Mouse (Mus musculus) right cerebral cortex, postnatal 36 days (tissue): ENCODE measurements around the gene Zhx3.

Experiments used
- DNase-seq, 2 experiments: peaks; one replicate each; pipeline ENCODE4 v3.0.0; 2022; ENCODE audit warnings: low spot score in 2 of 2, mixed read lengths in 1 of 2

The Zhx3 gene

GRCm38 (mm10) chr2:160882436-160882835 lies 9.6 kb upstream of the Zhx3 start:
- no peak for DNase-seq

GRCm38 (mm10) chr2:160881462-160882101 lies 8.8 kb upstream of the Zhx3 start:
- DNase-seq = no peak

DNA sequence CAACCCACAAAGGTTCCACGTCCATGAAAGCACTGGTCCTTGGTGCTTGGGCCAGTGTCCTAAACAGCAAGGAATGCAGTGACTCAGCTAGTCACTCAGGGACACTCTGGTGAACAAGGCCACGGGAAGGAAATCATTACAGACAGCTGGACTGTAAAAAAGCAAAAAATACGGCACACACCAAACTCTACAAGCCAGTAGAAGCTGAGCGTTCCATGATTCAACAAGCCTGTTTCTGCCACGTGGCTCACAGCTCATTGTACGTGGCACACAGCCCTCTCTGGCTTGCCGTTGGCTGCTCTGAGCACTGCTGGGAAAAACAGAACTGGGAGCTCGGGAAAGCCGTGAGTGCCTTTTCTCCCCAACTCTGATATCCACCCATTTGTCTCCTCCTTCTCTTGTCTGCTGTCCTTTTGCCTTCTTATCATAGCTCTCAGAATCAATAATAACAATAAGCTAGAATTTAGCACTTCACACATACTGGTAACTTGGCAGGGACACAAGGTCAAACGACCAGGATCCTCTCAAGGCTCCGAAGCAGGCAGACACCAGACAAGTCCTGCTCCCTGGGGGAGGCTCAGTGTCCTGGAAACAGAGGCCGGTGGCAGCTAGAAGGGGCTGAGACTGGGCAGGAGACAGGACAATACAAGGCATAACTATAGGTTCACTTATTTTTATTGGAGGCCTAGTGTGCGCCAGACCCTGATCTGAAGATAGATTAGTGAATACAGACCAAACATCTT lies 7.8 kb upstream of the Zhx3 start, which contains the start of gene Lpin3:
TSS of gene Lpin3 (plus strand) at position 218 of the 743 bp plus-strand sequence.
- no peak for DNase-seq

- DNase-seq = no peak
These were observed 3.3 kb upstream of the Zhx3 start for GRCm38 (mm10) chr2:160876115-160876514.

- no peak for DNase-seq
These were observed 1.6 kb upstream of the Zhx3 start for GRCm38 (mm10) chr2:160874231-160874877.

GRCm38 (mm10) chr2:160872395-160872794 lies 403 bp downstream of the Zhx3 start:
- peak; percentile 34 to 40 for DNase-seq

DNA sequence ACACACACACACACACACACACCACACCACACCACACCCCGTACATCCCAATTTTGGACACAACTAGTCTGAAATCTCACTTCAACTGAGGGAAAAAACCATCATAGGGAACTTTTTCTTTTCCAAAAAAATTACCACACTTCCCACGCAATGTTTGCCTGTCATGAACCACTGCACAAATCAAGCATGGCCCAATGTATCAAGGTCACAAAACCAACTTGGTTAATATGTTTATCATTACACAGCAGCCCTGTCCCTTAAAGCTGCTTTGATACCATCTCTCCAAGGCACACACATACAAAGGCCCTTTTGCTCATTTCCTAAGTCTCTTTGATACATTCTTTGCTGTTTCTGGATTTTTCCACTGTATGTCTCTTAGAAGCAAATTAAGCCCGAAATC lies 1.5 kb downstream of the Zhx3 start:
- no peak for DNase-seq

DNA sequence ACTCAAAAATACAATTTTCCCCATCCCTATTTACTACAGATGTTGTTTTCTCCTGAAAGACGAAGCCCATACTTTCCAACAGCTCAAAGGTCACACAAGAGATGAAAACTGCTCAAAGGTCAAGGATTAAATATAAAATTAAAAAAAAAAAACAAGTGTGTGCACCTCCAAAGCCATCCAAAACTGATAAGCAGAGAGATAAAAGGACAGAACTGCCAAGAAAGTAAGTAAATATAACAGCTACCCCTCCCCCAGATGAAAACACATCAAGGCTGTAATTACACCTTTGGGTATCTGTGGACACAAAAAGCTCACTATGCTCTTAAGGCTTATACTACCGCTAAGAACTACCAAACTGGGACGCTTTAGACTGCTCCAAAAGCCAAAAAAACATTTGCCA lies 3.4 kb downstream of the Zhx3 start:
- no peak for DNase-seq

DNA sequence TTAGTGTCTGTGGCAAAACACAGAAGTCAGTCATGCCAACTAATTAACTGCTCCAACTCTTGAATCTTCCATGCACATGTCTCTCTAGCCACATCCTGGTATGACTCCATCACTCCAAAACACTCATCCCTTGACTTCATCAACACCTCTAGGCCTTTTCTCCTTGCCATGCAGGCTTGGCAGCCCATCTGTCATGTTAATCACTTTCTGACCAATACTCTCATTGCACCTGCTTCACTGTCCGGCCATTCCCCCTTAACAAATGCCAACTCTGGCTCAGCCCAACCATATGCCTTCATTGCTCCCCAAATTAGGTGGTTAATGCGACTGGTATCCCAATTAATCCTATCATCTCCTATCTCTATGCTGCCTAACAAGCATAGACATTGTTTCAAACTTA lies 7.5 kb downstream of the Zhx3 start:
- no peak for DNase-seq

DNA sequence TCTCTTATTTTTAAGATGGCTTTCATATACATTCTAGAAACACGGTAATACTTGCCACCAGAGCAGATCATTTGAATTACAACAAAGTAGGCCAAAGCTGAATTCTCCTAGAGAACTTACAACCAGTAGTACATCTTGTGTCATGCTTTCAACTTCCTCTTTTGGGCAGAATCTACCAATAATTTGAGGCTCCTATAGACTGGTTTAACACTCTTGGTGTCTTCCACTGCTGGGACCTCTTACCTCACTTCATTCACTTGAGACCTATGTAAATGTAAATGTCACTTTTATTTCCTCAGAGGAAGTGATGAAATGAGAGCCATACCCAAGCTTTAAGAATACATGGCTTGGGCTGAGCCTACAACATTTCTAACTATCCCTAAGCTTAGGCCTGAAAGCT lies 8.7 kb downstream of the Zhx3 start:
- no peak for DNase-seq

DNA sequence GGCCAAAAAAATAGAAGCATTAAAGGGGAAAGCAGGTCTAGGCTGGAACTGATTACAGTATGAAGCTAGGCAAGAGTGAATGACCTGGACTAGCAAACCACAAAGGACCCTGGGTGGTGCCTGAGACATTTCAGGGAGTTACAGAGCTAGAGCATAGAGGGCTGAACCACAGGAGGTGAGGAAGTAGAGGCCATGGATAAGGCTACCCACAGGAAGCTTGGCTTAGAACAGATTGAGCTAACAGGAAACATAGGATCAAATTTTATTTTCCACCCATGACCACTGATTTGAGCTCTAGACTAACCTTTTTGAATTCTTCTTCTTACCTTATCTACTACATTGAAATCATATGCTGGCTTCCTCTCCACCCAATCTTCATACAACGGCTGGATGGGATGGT lies 12.4 kb downstream of the Zhx3 start:
- DNase-seq = no peak

GRCm38 (mm10) chr2:160856359-160857102 lies 16.3 kb downstream of the Zhx3 start:
- DNase-seq = no peak

DNA sequence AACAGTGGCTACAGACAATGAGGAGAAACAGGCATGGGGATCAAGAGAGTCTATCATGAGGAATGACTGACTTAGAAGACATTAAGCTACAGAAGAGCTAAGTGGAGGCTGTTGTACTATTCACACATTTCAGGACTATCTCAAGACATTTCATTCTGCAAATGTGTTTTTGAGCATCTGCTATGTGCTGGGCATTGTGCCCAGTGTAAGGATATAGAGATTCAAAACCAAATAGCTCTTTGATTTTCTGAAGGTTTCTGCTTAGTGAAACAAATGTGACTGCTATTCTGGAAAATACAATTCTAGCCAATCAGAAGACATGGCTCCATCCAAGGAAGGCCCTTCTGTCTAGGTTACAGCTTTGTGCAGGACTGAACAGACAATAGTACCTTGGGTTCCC lies 18.1 kb downstream of the Zhx3 start:
- peak; percentile 55 to 78 for DNase-seq

DNA sequence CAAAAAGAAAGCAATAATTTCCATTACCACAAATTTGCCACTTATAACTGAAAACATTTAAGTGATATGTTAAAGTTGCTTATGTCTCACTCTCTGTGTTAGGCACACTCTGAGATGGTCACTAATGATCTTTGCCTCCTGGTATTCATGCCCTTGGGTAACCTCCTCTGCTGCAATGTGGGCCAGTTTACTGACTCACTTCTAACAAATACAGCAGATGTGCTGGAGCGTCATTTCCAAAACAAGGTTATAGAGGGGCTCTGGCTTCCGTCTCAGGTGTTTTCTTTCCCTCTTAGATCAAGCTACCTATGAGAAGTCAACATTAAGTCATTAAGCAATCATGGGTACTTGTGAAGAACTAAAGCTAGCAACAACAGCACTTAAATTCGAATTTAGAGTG lies 22.4 kb downstream of the Zhx3 start:
- no peak for DNase-seq

GRCm38 (mm10) chr2:160849617-160850240 lies 23.1 kb downstream of the Zhx3 start:
- DNase-seq = no peak

DNA sequence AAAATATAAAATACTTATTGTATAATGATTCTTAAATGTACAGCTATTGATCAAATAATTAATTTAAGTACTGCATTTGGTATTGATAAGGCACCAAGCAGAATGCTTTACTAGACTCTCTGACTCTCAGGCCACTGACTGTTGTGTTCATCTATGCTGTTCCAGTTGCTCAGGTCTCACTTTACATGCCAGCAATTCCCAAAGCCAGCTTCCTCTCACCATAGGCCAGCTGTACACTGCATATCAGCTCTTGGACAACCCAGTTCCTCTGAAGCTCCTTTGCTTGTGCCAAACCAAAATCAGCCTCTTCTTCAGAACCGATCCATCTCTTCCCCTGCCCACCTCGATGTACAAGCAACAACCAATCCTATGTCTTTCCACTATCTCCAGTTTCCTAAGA lies 24.6 kb downstream of the Zhx3 start:
- no peak for DNase-seq

DNA sequence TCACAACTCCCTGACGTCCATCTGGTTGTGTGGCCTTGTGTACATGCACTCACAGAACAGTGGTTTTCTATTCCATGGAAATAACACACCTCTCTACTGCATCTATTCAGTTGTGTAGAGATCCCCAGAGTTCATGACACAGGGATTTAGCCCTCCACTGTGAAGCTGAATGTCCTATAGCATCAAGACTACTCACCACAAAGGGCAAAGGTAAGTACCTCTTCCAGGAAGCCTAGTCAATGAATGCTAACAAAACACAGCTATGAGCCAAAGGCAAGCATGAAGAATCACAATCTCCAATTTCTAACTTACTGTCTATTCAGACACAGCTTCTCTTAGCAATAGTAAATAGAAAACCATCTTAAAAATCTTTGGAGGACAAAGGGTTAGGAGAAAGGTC lies 25.1 kb downstream of the Zhx3 start:
- DNase-seq = no peak

- no peak for DNase-seq
These were observed 32.0 kb downstream of the Zhx3 start for GRCm38 (mm10) chr2:160840838-160841237.

DNA sequence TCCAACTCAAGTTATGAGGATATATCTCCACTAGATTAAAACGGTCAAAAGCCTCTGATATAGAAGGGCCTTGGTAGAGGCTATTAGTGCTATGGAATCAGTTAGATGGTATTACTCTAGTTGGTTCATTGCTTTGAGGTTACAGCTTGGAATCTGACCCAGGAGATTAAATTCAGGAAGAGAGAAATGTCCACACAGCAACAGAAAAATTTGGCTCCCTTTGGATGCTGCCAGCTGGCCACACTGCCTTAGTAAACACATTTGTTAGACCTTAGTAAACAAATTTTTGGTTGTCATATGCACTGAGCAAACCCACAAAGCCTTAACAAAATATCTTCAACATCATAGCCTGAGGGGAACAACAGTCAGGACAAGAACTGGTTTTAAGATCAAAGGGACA lies 62.0 kb downstream of the Zhx3 start:
- no peak for DNase-seq

- DNase-seq = no peak
These were observed 62.4 kb downstream of the Zhx3 start for GRCm38 (mm10) chr2:160810376-160810775.

DNA sequence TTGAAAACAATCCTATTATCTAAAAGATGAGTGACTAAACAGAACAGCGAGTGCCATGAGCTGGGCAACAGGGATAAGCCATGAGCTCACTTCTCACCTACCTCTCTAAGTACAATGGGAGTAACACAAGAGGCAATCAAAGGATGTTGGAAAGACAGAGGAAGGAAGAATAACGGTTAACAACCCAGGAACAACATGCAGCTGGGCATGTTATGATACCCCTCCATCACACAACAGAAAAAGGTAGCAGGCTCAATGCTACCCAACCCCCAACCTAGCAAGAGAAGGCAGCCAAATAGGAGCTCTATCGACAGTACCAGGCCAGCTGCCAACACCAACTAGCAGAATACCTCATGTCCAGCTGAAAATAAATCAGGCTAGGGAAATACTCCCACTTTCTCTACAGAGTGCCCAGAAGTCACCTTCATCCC lies 66.7 kb downstream of the Zhx3 start:
- DNase-seq = no peak
